Mouse (Mus musculus): Measurements from ENCODE around the gene Prkrip1. TPM values are rescaled to one million over a fixed set of nuclear protein-coding genes. Genes with fewer than 3 reads are reported as not detected.

Prkrip1 gene
- 10 to 100 TPM; 45.0 to 50.4 TPM for polyA plus RNA-seq (2017; shearing (Covaris generic))

GRCm38 (mm10) chr5:136198474-136199391 is at the start of gene Prkrip1:
Gene Prkrip1 (minus strand): TSS chr5:136198963.
- peak; percentile 97 for ATAC-seq

DNA sequence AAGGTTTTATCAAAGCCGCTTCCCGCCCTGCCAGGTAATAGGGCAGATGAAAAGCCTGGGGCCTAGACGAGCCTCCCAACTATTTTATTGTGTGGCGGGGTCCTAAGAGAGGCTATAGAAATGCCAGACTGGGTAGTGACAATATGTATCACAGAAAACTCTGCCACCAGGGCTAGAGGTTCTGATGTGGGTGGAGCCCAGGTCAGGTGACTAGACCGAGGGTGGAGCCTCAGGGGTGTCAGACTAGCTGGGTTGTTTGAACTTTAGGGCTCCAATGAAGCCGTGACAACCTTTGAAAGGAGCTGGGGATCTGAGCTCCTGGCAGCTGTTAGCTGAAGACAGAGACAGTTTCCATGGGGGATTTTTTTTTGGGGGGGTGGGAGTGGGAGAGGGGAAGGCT is 49.7 kb upstream of the Prkrip1 start:
- ATAC-seq = no peak

GRCm38 (mm10) chr5:136246452-136246838 is 47.7 kb upstream of the Prkrip1 start, which contains the start of gene Sh2b2:
Gene Sh2b2 (minus strand): TSS chr5:136246556.
- ATAC-seq = no peak

- ATAC-seq = no peak
Observed at GRCm38 (mm10) chr5:136245541-136246451, 47.0 kb upstream of the Prkrip1 start.

DNA sequence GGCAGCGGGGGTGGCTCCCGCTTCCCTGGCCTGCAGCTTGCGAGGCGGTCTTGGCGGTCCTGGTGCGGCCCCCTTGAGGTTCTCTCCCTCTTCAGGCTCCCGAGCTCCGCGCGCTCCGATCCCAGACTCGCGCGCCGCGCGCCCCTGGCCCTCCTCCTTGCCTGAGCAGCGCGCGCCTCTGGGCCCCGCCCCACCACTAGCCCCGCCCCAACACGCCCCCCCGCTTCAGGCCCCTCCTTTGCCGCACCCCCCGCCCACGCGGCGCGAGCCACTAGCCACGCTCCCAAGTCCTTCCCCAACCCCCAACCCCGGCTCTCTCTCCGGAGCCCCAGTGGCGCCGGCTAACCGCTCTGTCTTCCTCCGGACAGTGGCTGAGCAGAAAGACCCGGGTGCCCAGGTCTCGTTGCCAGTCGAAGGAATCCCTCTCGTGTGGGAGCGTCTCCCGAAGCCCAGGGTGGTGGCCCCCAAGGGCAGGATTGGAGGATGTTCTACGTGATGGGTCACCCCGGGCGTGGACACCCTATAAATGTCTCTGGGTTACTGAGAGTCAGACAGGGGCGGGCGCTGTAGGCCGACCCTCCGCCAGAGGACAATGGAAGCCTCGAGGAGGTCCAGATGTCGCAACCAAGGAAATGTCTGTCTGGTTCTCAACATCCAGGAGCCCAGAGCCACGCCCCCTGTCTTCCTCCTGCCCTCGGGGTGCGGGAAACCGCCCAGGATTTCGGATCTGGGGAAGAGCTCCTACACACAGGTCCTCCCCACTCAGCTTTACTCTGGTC is 46.2 kb upstream of the Prkrip1 start:
- ATAC-seq = peak; percentile 63

DNA sequence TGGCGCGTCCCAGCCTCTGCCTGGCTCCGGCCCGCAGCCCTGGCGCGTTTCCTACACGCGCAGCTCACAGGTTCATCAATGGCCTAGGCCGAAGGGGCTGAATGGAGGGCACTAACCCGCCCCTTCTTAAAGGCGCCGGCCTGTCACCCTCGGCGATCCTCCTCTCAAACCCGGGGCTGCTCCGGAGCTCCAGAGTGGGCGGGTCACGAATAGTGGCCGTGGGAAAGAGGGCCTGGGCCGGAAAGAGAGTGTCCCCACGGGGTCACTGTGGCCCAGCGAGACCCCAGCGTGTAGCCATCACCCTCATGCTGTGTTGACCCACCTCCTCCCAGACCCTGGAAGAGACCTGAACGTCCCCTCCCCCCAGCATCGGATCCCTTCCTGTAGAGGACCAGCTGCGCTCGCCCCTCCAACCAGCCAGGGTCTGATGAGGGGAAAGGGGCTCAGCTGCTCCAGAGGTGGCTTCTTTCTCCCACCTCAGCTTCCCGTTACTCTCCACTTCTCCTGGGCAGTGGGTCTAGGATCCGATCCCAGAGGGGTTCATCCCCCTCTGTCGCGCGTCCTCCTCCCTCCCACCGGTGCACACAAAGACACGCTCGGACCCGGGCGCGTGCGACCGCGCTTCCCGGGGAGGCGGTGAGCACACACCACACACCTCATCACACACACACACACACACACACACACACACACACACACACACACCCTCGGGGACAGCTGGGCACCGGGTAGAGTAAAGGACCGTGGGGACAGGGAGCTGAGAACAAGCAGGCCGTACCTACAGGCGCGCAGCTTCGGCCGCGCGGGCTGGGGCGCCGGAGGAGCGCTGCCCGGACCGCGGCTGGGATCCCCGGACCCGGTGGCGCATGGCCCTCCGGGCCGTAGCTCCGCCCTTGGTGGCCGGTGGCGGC is 45.3 kb upstream of the Prkrip1 start:
- ATAC-seq = no peak

DNA sequence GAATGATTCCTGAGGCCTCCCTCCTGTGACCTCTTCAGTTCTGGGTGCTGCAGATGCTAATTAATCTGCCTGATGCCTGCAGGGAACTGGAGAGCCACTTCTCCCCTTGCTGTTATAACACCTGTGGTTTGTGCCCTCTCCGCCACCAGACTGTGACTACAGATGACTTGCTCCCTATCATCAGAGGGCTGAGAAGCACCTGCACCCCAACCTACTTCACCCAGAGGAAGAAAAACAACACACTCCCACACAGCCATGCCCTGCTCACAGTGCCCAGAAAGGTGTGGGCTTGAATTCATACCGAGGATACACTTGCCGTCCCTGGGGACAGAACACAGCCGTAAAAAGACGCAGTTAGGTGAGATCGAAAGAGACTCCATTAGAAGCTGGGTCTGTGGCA is 42.4 kb upstream of the Prkrip1 start:
- ATAC-seq = no peak

DNA sequence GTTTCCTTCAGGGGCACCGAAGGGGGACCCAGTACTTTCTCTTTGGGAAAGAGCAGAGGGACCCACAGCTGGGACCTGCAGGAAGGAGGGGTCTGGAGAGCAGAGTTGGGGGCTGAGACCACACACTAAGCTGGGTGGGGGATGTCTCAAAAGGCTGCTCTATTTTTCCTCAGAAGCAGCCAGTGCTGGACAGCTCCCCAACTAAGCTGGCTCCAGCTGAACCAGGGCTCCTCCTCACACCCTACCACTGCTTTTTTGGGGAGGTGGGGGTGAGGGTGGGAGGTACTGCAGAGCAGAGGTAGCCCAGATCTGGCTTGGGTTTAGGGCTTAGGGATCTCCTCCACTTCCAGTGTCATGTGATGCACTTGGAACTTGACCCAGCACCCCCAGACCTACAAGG is 41.6 kb upstream of the Prkrip1 start:
- no peak for ATAC-seq

DNA sequence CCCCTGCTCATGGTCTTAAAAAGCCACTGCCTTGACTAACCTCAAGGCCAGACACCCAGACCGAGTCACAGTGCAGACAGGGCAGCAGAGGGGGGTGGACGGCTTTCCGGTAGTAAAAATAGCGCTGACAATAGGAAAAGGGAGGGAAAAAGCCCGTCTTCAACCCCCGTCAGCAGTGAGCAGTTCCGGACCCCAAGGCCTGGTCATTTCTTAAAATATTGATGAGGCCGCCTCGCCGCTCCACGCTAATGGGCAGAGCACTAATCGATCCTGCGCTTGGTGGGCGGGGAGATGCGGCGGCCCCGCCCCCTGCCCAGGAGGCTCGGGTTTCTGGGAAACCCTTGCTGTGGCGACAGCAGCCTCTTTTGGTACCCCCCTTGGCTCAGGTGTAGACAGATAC is 38.8 kb upstream of the Prkrip1 start:
- no peak for ATAC-seq

GRCm38 (mm10) chr5:136236611-136237010 is 37.8 kb upstream of the Prkrip1 start:
- ATAC-seq = no peak

- ATAC-seq = no peak
Observed at GRCm38 (mm10) chr5:136230348-136231035, 31.7 kb upstream of the Prkrip1 start.

DNA sequence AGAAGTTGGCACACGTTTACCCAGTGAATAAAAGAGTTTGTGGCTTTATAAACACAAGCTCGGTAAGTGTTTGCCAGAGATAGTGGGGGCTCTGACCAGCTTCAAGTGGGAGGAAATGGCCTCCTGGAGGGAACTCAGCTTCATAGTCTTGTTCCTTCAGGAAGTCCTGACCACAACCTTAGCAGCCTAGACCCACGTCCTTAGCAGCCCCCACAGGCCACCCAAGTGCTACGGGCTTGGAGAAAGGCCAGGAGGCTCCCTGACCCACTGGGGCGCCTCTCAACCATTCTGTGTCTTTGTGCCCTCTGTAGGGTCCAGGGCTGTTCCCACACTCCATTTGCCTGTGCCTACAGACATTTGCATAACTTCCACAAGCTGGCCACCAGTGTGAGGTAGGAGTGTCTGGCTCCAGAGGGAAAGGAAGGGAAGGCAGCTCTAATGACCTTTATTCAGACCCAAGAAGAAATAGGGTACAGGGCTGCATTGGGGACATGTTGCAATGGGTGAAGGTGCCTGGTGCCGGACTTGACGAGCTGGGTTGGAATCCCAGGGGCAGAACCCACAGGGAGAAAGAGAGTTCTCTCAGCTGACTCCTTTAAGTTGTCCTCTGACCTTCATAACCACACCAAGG is 27.6 kb upstream of the Prkrip1 start:
- ATAC-seq = no peak

DNA sequence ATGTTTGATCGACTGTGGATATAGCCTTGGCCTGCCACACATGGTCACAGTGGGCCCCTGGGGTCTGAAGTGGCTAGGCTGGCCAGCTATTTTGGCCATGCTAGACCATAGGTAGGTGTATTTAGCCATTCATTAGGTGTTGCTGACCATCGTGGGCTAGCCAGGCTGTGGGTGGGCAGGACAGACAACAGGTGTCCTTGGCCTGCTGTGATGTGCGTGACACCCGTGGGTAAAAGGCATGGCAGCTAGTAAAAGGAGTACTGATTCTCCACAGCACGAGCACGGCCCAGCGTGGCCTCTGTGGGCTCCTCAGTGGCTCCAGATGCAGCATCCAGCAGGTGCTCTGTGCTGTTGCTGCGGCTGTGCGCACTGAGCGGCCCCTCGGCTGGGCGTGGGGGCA is 19.8 kb upstream of the Prkrip1 start:
- no peak for ATAC-seq

DNA sequence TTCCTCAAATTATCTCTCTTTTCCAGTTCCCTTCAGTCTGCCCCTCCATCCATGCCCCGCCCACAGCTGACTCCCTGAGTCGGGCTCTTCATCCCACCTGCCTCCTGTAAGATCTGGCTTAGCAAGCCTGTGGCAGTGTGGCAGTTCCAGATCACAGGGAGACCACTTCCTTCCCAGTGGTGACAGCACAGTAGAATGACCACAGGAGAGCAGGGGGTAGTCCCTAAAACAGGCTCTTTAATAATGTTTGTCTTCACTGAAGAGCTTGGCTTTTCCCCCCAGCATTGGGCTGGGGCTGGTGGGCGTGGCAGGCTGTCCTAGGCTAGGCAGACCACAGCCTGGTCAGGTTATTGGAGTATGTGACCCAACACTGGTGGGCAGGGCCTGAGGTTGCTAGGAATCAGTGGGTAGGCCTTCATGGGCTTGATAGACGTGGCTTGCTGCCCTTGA is 19.2 kb upstream of the Prkrip1 start:
- ATAC-seq = no peak

DNA sequence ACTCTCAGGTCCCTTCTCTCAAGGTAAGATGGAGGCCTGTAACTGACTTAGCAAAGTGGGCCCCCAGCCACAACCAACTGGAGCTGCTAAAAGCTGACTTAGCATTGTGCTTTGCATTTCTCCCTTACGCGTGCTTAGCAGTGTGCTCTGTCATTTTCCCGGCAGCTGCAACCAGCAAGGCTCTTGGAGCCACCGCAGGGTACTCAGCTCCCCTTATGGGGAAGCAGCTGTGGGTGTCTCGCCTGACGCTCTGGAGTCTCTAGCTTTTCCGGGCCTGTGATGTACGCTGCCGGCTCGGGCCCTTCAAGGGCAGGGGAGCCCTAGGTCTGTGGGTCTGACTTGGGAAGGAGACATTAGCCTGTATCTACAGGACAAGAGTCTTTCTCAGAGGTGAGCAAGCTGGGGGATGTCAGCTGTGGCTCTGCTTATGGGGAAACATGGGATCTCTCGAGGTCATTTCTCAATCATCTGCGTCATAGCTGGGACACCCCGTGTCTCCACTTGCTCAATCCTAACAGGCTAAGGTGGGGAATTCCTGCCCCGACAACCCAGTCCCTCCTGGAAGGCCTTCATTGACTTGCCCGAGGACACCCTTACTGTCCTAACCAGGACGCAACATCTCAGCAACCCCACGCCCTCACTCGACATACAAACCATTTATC is 18.4 kb upstream of the Prkrip1 start:
- ATAC-seq = no peak

- no peak for ATAC-seq
Observed at GRCm38 (mm10) chr5:136215958-136216357, 17.2 kb upstream of the Prkrip1 start.

DNA sequence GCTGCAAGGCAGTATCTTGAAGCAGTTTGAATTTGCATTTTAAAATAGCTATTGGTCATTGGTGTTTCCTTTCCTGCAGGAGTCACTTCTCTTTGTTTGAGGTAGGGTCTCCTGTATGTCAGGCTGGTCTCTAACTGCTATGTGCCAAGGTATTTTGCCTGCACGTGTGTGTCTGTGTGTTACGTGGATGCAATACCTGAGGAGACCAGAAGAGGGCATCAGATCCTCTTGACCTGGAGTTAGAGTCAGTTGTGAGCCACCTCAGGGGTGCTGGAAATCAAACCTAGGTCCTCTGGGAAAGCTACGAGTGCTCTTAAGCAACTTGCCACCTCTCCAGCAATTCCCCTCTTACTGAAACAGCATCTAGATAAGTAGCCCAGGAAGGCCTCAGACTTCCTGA is 16.4 kb upstream of the Prkrip1 start:
- ATAC-seq = no peak

- ATAC-seq = no peak
Observed at GRCm38 (mm10) chr5:136213716-136214115, 15.0 kb upstream of the Prkrip1 start.

DNA sequence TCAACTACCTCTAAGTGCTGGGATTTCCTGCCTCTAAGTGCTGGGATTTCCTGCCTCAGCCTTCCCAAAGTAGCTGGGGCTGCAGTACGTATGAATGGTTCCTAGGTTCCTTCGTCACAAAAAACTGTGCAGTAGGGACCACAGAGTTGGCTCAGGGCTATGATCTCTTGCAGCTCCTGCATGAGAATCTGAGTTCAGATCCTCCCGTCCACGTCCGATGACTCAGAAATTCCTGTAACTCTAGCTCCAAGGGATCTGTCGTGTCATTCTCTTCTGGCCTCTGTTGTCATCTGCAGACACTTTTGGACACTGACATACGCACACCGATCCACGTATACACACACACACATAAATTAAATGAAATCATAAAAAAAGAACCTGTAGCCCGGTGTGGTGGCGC is 14.0 kb upstream of the Prkrip1 start:
- ATAC-seq = no peak
